Mouse (Mus musculus) liver, adult (tissue): Measurements from ENCODE around the gene Hist2h2aa2.
"Not testable (repeated sequence)": the region's sequence is repeated elsewhere in the genome, so short reads cannot be mapped to it uniquely, and the experiment has no call there.

Experiments used
- GATA4 ChIP-seq: IDR thresholded peaks from 2 replicates; pipeline ENCODE4 v1.6.1; 2014; ENCODE audit warnings: mild to moderate bottlenecking, low read length; ENCODE audit not compliant: insufficient replicate concordance

The Hist2h2aa2 gene

GRCm38 (mm10) chr3:96246427-96246856, 6.4 kb upstream of the Hist2h2aa2 start, which contains the start of gene Hist2h3c1:
Hist2h3c1 (plus strand) TSS chr3:96246685.
- TF ChIP-seq GATA4: not testable (repeated sequence)

GRCm38 (mm10) chr3:96245003-96245886, 5.2 kb upstream of the Hist2h2aa2 start, which contains the start of gene Hist2h2aa1:
Hist2h2aa1 (plus strand) TSS chr3:96245497.
- not testable (repeated sequence) for TF ChIP-seq GATA4

- no peak for TF ChIP-seq GATA4
Observed at GRCm38 (mm10) chr3:96243921-96244572, 4.0 kb upstream of the Hist2h2aa2 start.

DNA sequence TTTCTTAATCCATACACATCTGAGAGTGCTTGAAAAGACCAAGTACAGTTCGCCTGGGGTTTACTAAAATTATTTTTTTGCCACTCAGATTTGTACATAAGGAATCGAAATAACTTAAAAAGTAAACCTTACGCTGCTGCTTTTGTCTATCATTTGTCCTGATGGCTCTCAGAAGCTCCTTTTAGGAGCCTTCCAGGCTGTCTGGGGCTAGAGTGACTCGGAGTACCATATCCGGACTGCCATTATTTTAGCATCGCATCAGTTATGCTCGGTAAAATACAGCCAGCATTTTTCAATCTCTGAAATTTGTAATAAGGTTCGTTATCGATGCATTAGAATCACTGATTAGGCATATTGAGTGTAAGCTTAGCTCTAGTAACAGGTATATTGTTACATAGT, 722 bp upstream of the Hist2h2aa2 start:
- no peak for TF ChIP-seq GATA4

DNA sequence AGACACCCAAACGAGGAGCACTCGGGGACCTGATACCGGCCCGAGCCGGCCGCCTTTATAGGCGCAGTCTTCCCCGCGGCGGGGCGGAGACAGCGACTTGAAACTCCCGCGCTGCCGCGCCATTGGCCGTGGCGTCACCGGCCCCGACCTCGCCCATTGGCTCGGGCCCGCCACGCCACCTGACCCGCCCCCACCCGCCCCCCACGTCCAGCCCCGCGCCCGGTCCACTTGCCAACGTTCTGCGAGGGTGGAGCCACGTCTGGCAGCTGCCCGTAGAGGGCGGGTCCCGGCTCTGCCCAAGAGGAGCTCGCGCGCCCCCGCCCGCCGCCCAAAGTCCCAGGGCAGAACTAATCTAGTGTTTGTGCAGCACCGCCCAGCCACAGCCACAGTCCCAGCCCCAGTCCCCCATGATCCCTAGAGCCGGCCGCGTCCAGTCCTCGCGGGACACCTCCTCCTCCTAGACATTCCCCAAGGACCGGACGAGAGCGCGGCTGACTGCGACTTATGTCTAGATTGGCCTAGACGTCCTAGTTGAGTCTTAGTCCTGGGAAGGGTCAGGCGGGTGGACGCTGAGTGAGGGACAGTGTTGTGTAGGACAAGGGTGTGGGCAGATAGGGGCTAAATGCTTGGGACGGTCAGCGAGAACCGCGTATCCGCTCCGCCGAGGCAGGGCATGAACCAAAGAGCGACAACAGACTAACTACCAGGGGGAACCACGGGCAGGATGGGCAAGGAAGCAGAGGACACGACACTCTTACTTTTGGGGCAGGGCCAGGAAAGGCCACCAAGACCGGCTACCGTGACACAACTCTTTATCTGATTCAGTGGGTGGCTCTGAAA, 902 bp downstream of the Hist2h2aa2 start, which contains the start of gene Hist2h3c2:
Gene Hist2h3c2 (minus strand): TSS at position 174 of the 840 bp plus-strand sequence.
- not testable (repeated sequence) for TF ChIP-seq GATA4

DNA sequence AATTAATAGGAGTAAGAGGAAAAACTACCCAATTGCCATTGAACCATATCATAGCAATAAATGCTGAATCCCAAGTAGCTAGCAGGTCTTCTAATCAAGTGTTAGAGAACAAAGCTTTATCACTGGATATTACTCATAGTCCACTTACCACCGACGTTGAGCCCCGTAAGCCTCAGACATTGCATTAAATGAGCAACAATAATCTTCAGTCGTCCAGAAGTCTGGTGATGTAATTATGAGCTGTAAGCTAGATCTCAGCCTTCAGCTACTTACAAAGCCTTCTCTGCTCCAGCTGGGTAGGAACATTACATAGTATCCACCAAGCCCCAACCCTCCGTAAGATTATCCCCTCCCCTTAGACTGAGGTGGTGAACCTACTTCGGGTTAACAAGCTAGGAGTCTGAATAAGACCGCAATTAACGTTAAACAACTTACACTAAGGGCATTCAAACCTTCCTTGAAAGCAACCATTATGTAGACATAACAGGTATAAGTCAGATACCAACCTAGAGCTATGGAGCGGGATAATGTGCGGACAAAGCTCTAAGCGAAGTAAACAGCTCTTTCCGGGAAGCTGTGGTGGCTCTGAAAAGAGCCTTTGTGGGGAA, 2.1 kb downstream of the Hist2h2aa2 start:
- TF ChIP-seq GATA4: no peak

GRCm38 (mm10) chr3:96237335-96237903, 2.7 kb downstream of the Hist2h2aa2 start:
- no peak for TF ChIP-seq GATA4

GRCm38 (mm10) chr3:96236834-96237334, 3.2 kb downstream of the Hist2h2aa2 start:
- no peak for TF ChIP-seq GATA4

- no peak for TF ChIP-seq GATA4
Observed at GRCm38 (mm10) chr3:96235836-96236235, 4.2 kb downstream of the Hist2h2aa2 start.

GRCm38 (mm10) chr3:96234914-96235313, 5.2 kb downstream of the Hist2h2aa2 start:
- TF ChIP-seq GATA4: no peak

DNA sequence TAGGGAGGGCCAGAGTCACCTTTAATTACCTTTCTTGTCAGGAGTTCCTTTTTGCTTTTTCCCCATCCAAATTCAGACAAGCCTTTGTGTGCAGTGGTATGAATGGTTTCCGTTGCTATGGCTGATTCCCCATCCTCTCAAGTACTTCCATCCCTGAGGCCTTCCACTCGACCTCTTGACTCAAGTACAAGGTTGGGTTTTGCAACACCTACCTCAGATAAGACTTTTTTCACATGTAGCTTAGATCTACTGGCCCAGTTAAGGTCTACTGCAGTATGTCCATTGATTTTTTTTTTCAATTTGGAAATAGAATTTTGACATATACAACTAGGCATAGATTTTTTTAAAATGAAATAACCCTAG, 8.3 kb downstream of the Hist2h2aa2 start:
- no peak for TF ChIP-seq GATA4

GRCm38 (mm10) chr3:96230910-96231757, 8.9 kb downstream of the Hist2h2aa2 start:
- no peak for TF ChIP-seq GATA4

GRCm38 (mm10) chr3:96230404-96230803, 9.7 kb downstream of the Hist2h2aa2 start:
- no peak for TF ChIP-seq GATA4
